Mouse (Mus musculus) yolk sac, embryonic 10.5 days (tissue): ENCODE measurements around the gene Snx5.

Source experiments
- DNase-seq: peaks from one replicate; pipeline ENCODE4 v3.0.0-alpha.2; 2017; ENCODE audit warnings: low spot score

Snx5 gene

DNA sequence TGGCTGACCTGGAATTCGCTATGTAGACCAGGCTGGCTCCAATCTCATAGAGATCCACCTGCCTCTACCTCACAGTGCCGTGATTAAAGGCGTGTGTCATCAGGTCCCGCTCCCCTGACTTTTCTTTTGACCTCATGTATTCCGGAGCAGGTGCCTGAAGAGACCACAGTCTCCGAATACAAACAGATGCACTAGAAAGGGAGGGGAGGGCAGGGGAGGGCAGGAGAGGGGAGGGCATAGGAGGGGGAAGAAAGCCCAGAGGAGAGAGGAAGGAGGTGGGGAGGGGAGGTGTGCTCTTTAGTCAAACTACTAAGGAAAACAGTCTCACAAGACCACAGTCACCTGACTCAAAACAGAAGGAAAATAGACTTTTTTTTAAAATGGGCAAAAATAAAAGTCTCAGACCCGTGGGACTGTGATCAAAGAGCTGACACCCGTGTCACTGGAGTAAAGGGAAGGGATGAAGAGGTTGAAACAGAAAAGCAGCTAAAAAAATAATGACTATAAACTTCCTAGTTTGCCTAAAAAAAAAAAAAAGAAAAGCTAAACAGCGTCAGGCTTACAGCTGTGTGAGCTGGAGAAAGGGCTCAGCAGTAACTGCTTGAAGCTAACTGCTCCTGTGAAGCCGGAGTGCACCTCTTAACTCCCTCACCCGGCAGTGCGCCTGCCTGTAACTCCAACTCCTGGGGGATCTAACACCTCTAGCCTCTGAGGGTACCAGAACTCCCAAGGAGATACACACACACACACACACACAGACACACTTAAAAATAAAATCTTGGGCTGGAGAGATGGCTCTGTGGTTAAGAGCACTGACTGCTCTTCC lies 42.0 kb downstream of the Snx5 start:
- DNase-seq: no peak

DNA sequence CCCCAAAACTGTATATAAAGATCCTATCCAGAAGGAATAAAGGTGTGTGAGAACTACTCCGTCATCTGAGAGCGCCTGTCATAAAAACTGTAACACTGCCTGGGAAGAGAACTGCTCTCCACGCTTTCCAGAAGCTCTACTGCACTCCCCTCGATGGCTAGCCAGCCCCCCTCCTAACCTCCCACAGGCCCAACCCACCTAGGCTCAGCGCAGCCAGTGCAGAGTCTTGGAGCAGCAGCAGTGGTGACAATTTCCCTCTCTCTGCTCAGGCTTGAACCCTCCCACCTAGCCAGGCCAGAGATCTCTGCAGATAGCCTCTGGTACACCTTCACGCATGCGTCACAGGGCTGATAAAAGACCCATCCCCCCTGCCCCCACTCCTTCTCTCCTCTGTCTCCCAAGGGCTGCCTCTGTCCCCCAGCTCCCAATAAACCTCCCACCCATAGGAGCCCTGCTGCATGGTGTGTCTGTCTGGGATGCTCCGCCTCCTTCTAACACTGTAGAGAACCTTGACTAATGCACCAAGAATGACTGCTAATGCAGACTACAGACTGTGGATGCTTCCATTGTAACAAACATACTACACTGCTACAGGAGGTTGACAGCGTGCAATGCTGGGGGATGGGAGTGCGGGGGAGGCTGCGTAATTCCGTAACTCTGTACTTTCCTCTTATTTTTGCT lies 43.7 kb downstream of the Snx5 start:
- DNase-seq: no peak

DNA sequence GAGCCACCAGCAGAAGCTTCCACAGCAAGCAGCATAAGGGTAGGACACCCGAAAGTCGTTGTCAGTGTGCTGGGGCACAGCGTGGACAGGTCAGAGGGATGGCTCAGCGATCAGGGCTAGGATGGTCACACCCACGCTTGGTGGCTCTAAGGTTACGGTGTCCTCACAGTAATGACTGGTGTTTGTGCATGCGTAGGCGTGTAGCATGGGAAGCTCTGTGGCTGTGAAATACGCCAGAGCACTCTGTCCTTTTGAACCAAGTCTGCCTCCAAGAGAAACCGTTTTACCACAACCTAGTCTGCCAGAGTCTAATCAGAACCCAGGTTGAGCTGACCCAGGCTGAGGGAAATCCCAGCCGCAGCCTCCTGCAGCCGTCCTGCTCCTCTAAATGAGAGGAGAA lies 46.4 kb downstream of the Snx5 start:
- DNase-seq: no peak

DNA sequence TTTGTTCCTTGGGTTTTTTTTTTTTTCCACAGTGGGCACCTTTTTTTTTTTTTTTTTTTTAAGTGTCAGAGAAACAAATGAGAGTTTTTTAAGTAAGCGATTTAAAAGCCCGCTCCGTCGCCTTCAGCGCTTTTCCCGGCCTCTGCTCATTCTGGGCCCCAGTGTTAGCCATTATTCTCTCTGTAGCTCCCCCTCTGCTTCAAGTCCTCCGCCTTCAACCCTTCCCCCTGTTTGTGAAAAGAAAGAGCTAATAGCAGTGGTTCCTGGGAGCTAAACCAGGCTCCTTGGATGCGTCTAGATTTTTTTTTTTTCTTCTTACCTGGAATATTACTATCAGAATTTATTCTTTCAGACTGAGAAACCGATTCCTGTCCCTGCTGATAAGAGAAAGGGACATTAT lies 55.1 kb downstream of the Snx5 start:
- no peak for DNase-seq

DNA sequence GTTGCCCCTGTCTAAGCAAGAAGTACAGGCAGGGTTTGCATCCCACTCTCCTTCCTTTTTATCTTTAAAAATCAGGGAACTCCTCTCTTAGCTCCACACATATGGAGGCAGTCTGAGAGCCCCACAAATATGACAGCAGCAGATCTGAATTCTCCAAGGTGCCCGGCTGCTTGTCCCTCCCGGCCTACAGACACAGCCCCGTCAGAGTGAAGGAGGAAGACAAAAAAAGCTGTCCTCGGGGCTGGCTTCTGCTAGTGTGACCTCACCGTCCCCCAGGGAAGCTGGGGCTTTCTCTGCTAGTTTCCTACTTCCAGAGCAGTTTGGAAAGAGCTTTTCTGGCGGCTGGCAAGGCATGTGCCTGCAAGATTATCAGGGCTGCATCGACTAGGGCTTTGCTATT lies 55.5 kb downstream of the Snx5 start:
- DNase-seq: no peak

DNA sequence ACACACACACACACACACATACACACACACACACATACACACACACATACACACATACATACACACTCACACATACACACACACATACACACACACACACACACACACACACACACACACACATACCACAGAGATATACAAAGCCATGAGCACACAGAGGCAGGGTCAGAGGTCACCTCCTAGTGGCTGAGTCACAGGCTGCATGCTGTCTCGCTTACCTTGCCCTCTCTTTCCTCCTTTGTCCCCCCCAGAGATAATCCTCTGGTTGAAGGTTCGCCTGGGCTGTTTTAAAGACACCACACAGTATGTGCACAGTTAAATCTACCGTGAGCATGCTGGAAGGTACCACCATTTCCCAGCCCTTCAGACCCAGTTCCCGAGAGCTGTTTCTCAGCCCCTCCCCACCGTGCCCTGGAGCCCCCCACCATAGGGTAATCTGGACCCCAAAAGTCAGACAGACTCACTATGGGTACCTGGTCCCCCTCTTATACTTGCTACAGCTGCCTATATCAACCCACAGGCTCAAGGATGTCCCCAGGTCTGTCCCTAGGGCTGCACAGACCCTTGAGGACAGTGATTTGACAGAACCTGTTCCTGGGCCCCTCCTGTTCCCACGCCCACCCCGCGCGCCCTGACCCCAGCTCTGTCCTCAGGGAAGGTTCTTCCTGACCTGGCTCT lies 56.1 kb downstream of the Snx5 start:
- peak; percentile 63 for DNase-seq

DNA sequence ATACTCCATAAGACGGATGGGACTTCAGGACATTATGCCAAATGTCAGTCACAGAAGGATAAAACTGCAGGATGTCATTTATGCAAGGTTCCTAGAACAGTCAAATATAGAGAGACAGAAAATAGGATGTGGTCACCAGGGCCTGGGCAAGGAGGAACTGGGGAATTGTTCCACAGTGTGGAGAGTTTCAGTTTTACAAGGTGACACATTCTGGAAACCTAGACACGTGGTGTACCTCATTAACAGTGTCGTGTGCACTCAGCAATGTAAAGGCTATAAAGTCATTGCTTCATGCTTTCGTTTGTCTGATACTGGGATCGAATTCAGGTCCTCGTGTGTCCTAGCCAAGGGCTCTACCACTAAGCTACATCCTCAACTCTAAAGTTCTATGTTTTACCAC lies 56.9 kb downstream of the Snx5 start:
- no peak for DNase-seq

DNA sequence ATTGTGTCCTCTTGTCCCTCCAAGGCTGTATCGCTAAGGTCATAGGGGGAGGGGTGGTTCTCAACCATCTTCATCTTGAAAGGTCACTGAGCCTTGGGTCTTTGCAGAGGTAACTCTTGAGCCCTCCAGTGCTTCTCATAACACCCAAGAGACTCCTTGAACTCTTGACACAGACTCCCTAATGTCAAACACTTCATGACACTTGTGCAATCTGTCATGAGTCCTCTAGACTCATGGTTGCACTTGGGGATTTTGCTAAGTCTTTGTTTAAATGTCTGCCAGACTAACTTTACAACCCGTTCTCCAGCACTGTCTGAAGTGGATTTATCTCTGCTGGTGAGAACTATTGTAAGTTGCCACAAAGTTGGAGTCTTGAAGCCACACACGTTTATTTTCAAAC lies 61.3 kb downstream of the Snx5 start:
- DNase-seq: no peak

DNA sequence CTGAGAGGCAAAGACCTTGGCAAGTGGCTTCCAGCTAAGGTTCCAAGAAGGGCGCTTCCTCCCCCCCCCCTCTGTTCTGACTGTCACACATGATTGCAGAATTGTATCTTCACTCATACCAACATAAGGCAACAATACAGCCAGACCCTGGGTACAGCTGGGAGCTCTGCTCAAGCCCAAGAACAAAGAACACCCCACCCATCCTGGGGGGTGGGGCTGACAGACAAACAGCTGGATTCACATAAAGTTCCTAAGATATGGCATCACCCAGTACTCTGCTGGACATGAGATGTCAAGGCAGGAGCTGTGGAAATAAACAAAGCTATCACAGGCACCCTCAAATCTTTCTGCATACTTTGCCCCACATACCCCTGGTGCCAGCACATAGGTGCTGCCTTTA lies 63.3 kb downstream of the Snx5 start:
- no peak for DNase-seq

DNA sequence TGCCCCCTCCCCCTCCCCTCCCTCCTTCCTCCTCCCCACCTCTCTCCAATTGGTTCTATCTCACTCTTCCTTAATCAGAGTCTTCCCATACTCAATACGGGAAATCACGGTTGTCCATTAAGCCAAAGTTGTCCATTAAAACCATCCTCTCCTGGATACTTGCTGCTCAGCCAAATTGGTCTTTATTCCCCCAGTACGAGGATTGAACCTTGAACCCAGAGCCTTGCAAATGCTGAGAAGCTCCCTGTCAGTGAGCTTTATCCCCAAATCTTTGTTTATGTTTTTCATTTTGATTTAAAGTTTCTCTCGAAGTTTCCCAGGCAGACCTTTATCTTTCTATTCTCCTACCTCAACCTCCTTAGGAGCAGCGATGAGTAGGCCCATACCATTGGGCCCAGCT lies 67.7 kb downstream of the Snx5 start:
- no peak for DNase-seq

DNA sequence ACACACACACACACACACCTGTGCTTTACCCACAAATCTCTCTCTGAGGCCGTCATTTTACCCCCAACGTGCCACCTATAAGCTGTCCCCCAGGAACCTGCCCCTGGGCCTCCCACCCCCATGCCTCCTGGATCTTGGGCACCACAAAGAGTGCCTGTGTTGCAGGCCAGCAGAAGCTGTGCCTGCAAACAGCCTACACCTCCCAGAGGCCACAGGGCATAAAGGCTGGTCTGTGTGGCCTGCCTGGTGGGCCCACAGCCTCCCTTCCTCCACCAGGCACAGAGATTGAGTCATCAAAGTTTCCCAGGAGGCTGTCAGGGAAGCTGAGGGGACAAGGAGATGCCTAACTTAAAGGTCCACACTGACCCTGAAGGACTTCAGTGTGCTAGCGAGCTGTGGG lies 68.1 kb downstream of the Snx5 start:
- peak; percentile 30 for DNase-seq

DNA sequence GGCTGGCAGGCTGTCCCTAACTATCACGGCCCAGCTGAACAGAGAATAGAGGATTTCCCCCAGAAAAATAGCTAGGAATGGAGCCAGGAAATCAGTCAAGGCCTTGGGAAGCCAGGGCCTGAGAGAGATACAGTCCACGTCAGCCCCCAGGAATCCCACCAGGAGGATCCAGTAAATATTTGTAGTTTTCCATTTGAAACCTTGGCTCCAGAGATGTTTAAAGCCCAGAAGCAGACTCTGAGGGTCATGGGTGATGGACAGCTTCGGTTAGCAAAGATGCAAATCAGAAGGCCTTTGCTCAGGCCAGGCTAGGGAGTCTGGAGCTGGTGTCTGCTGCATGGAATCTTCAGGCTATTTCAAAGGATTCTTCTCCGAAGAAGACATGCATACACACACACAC lies 68.6 kb downstream of the Snx5 start:
- DNase-seq: peak; percentile 50
